Mouse (Mus musculus): ENCODE measurements around the gene Marveld3.

- TF ChIP-seq CTCF (IDR thresholded peaks at IDR 0.05; ENCODE audit: low read depth, low read length): no peak
- TF ChIP-seq POLR2A (IDR thresholded peaks at IDR 0.05; ENCODE audit: borderline replicate concordance, low read depth, low read length): no peak
Measured at GRCm38 (mm10) chr8:110006312-110007023, 44.5 kb upstream of the Marveld3 start.
